Mouse (Mus musculus) kidney, adult 2 months (tissue): Measurements from ENCODE around the gene Txndc17.

Experiments used
- CTCF ChIP-seq: fragments of 200-500 bp; conservative IDR thresholded peaks from 2 replicates; pipeline ENCODE4 v1.5.1; 2011; ENCODE audit warnings: low read depth, mild to moderate bottlenecking, control low read depth, low read length, moderate library complexity, mixed read lengths; ENCODE audit not compliant: insufficient read depth, insufficient read length
- POLR2A ChIP-seq: fragments of 200-500 bp; IDR thresholded peaks from one replicate; pipeline ENCODE4 v1.6.1; 2011; ENCODE audit warnings: low read depth, low read length, control low read depth

- TF ChIP-seq POLR2A (no peak), CTCF (no peak)
Measured at GRCm38 (mm10) chr11:72234013-72234412, 26.7 kb downstream of the Txndc17 start.
